Comparison of ENCODE assay signal across 8 mouse cellular contexts in the genomic region with DNA sequence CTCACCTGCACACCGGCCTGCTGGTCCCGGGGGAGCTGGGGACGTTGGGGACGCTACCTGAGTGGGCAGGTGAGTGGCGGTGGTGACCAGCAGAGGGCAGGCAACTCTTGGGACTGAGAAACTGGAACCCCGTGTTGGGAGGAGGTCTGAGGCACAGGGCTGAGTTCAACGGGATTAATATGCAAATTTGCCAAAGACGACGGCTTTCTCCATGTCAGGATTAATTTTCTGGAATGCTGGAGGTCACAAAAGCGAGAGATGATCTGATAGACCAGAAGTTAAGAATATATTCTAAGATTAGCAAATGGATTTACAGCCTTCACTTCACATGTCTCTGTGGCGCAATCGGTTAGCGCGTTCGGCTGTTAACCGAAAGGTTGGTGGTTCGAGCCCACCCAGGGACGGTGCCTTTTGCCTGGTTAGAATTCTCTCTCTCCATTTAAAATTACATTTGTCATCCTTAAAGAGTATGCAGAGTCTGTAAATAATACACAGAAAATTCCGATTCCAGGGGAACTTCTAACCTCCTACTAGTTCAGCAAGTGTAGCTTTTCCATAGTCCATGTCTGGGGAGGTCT. TPM values are rescaled to one million over a fixed set of nuclear protein-coding genes. Genes with fewer than 3 reads are reported as not detected.
DNase-seq lines count a peak whose midpoint lies in the region; ATAC-seq lines count a peak whose summit lies in the region.

No protein-coding gene starts in this region.

- no peak for ATAC-seq in hindbrain, embryonic 13.5 days (ENCODE audit: low FRiP score)

- H3K9me3 ChIP-seq in hindbrain, embryonic 13.5 days, result no peaks in the 10 kb centered on the region

- DNase-seq in NIH3T3 (ENCODE audit: low read depth), result peak; percentile 90
- peak; percentile 89 to 90 for DNase-seq in cerebellum, postnatal 10 days
- DNase-seq in frontal cortex, postnatal 10 days (ENCODE audit: low spot score in 2 of 2), result peak; percentile 60 to 80
- peak; percentile 86 for DNase-seq in layer of hippocampus, postnatal 36 days
- DNase-seq in lung, postnatal 25 days (ENCODE audit: low spot score), result peak; percentile 80
- DNase-seq in retina, postnatal 7 days (ENCODE audit: low read depth, low spot score), result peak; percentile 54
- DNase-seq in urinary bladder, adult 2 months (ENCODE audit: low spot score), result peak; percentile 61

- H3K4me2 ChIP-seq in hindbrain, embryonic 13.5 days, result peak overlapping the region; percentile 77

- under 1% methylated on average over 19 of the region's 19 CpGs for WGBS in hindbrain, embryonic 13.5 days

- peak overlapping the region; percentile 55; the same call in 1 of the 2 replicates for H3K9ac ChIP-seq in hindbrain, embryonic 13.5 days

- peaks cover 11% of the 10 kb centered on the region for H3K4me1 ChIP-seq in hindbrain, embryonic 13.5 days (replicated peaks)

- H3K4me3 ChIP-seq in hindbrain, embryonic 13.5 days, result peak overlapping the region; percentile 51

- H3K27ac ChIP-seq in hindbrain, embryonic 13.5 days, result peak overlapping the region; percentile 62

- H3K27me3 ChIP-seq in hindbrain, embryonic 13.5 days, result no peaks in the 10 kb centered on the region

- H3K36me3 ChIP-seq in hindbrain, embryonic 13.5 days, result no peaks in the 10 kb centered on the region

RNA-seq across cellular contexts. Expression of a gene that starts 27.4 kb away (rescaled TPM):
- 0.89 and 0.92 TPM in 2 replicates for polyA plus RNA-seq in hindbrain, embryonic 13.5 days (2015; fragmentation: Nextera tagmentation; extraction: Ambion mirVana)
- under 1 TPM in 1 of 2 experiments, not detected in 1; 0.25 TPM for total RNA-seq in layer of hippocampus, postnatal 36 days (2021)
- polyA plus RNA-seq in urinary bladder, adult 2 months (2012; rRNA removed), result 0.09 and 0.11 TPM in 2 replicates

RNA-seq across cellular contexts. Expression of a gene that starts 45.4 kb away (rescaled TPM):
- not detected in 2 replicates for polyA plus RNA-seq in hindbrain, embryonic 13.5 days (2015; fragmentation: Nextera tagmentation; extraction: Ambion mirVana)
- total RNA-seq in layer of hippocampus, postnatal 36 days (2021), result not detected
- polyA plus RNA-seq in urinary bladder, adult 2 months (2012; rRNA removed), result 0.15 and 0.29 TPM in 2 replicates
